Mouse (Mus musculus) spleen, adult 2 months (tissue): Measurements from ENCODE around the gene Pip5kl1. TPM values are rescaled to one million over a fixed set of nuclear protein-coding genes. Genes with fewer than 3 reads are reported as not detected.

Experiments
- DNase-seq, 2 experiments: peaks; one replicate each; pipeline versions ENCODE4 v3.0.0 to v3.0.0-alpha.2; 2012 to 2021; ENCODE audit warnings: low spot score in 2 of 2, low read depth in 1 of 2
- H3K27ac ChIP-seq: fragments of 200-500 bp; 2 replicates; pipeline ENCODE4 v1.5.1; 2012; ENCODE audit warnings: low read length, inconsistent platforms; ENCODE audit not compliant: insufficient read depth
- H3K27me3 ChIP-seq: fragments of 200-500 bp; 2 replicates; pipeline ENCODE4 v1.6.1; 2012; ENCODE audit warnings: mild to moderate bottlenecking, moderate library complexity, low read length, inconsistent platforms; ENCODE audit not compliant: control insufficient read depth, insufficient read depth
- H3K36me3 ChIP-seq: fragments of 200-500 bp; 2 replicates; pipeline ENCODE4 v1.6.1; 2012; ENCODE audit warnings: mild to moderate bottlenecking, low read length, inconsistent platforms; ENCODE audit not compliant: control insufficient read depth, insufficient read depth
- H3K4me1 ChIP-seq: fragments of 200-500 bp; 2 replicates; pipeline ENCODE4 v1.6.1; 2011; ENCODE audit warnings: inconsistent platforms; ENCODE audit not compliant: control insufficient read depth, insufficient read depth, insufficient read length
- H3K4me3 ChIP-seq: fragments of 200-500 bp; 2 replicates; pipeline ENCODE4 v1.5.1; 2011; ENCODE audit warnings: mild to moderate bottlenecking, inconsistent platforms; ENCODE audit not compliant: insufficient read depth, insufficient read length; ENCODE audit errors: extremely low read depth
- CTCF ChIP-seq: fragments of 200-500 bp; IDR thresholded peaks from 2 replicates; pipeline ENCODE4 v1.5.1; 2011; ENCODE audit warnings: mild to moderate bottlenecking, inconsistent platforms; ENCODE audit not compliant: insufficient read depth, insufficient read length, insufficient replicate concordance; ENCODE audit errors: extremely low read depth
- POLR2A ChIP-seq: fragments of 200-500 bp; IDR thresholded peaks from 2 replicates; pipeline ENCODE4 v1.6.1; 2011; ENCODE audit warnings: low read depth, low read length, inconsistent platforms
- WGBS: fragments of 180-500 bp; shearing (Covaris S2); methylation state at CpG from one replicate; pipeline ENCODE4 v1.1.7; 2018; 5-methylcytosine and 5-hydroxymethylcytosine counted together
- polyA plus RNA-seq: library from polyadenylated mRNA; depleted of rRNA; stranded (reverse); fragments of >200 nt; gene quantifications from 2 replicates; pipeline ENCODE4 v1.2.3, GENCODE M21; 2012

The Pip5kl1 gene
- polyA plus RNA-seq, 1 experiment, result 0.40 TPM

DNA sequence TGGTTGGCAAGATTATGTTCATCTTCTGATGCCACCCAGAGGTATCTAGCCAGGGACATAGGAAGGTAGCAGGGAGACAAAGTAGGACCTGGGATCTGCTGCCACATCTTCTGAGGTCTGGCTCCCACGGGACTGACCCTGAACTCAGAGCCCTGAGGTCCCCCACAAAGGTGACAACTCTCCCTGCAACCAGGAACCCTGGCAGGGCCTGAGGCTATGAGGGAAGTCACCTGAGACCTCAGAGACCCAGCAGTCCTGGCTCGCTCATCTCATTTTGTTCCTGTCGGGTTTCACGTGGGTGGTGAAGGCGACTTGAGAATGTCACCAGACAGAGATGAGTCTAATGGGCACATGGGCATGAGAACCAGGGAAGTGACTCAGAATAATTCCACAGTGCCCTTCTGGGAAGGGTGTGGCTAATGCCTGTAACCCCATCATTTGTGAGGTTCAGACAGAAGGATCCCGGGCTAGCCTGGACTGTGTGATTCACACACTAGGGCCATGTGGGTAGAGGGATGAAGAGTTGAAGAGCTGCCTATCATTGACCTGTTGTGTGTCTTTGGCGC is 10.6 kb downstream of the Pip5kl1 start:
- peaks cover 1% of the 10 kb centered on the region; the same call in 1 of the 2 replicates for H3K27me3 ChIP-seq
- WGBS, result 91% methylated on average over 7 of the region's 7 CpGs
- DNase-seq, result no peak
- peaks cover 12% of the 10 kb centered on the region for H3K4me1 ChIP-seq
- H3K36me3 ChIP-seq, result peaks cover 6% of the 10 kb centered on the region
- no peak overlapping the region for H3K4me3 ChIP-seq
- no peak for TF ChIP-seq POLR2A
- no peak for TF ChIP-seq CTCF
- H3K27ac ChIP-seq, result no peak overlapping the region

DNA sequence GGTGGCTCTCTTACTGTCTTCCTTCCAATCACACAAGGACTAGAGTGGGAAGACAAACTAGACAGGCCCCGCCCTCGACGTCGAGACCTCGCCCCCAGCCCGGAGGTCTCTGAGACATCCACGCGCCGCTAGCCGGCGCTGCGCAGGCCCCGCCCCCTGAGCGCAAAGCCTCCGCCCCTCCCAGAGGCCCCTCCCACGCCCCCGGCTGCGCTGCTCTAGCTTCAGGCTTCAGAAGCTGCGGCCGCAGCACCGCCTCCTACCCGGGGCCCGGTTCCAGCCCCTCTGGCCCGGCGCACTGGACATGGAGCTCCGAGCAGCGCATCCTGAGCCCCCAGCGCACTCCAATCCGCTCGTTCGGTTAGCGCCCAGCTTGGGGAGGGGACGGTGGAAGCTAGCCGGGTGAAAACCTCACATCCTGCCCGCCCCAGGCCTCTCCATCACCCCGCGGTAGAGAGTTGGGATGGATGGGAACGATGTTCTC is 12.3 kb downstream of the Pip5kl1 start, which contains the start of gene St6galnac4:
Gene St6galnac4 (plus strand): TSS at position 225 of the 481 bp plus-strand sequence.
- H3K4me3 ChIP-seq, result peak within 1 kb of the TSS; percentile 86
- H3K27me3 ChIP-seq, result peaks cover 1% of the 10 kb centered on the region; the same call in 1 of the 2 replicates
- peak within 1 kb of the TSS; percentile 85 for H3K27ac ChIP-seq
- peak; percentile 85 to 89 for DNase-seq
- under 1% methylated on average over 38 of the region's 38 CpGs for WGBS
- peaks cover 10% of the 10 kb centered on the region for H3K36me3 ChIP-seq
- TF ChIP-seq POLR2A, result peak; percentile 27; the same call in 1 of the 2 replicates
- TF ChIP-seq CTCF, result peak; percentile 30; the same call in 1 of the 2 replicates
- peaks cover 12% of the 10 kb centered on the region for H3K4me1 ChIP-seq

GRCm38 (mm10) chr2:32587731-32588321 is 13.2 kb downstream of the Pip5kl1 start:
- peak overlapping the region; percentile 85 for H3K27ac ChIP-seq
- H3K36me3 ChIP-seq, result peaks cover 14% of the 10 kb centered on the region
- peak; percentile 60 to 66 for DNase-seq
- H3K4me1 ChIP-seq, result peaks cover 12% of the 10 kb centered on the region
- H3K4me3 ChIP-seq, result peak overlapping the region; percentile 86
- WGBS, result 3% methylated on average over 9 of the region's 9 CpGs
- no peak for TF ChIP-seq CTCF
- TF ChIP-seq POLR2A, result no peak
- H3K27me3 ChIP-seq, result peaks cover 1% of the 10 kb centered on the region; the same call in 1 of the 2 replicates

- no peak overlapping the region for H3K27ac ChIP-seq
- H3K4me3 ChIP-seq, result no peak overlapping the region
- no peak for DNase-seq
- no peak for TF ChIP-seq CTCF
- TF ChIP-seq POLR2A, result no peak
- WGBS, result 78% methylated on average over 11 of the region's 11 CpGs
- no peaks in the 10 kb centered on the region for H3K27me3 ChIP-seq
- peaks cover 15% of the 10 kb centered on the region for H3K36me3 ChIP-seq
- peaks cover 10% of the 10 kb centered on the region for H3K4me1 ChIP-seq
Observed at GRCm38 (mm10) chr2:32589213-32589795, 14.7 kb downstream of the Pip5kl1 start.

- H3K4me3 ChIP-seq, result no peak overlapping the region
- peaks cover 10% of the 10 kb centered on the region for H3K4me1 ChIP-seq
- no peaks in the 10 kb centered on the region for H3K27me3 ChIP-seq
- DNase-seq, result no peak
- 87% methylated on average over 10 of the region's 10 CpGs for WGBS
- peaks cover 21% of the 10 kb centered on the region for H3K36me3 ChIP-seq
- H3K27ac ChIP-seq, result peak overlapping the region; percentile 15; the same call in 1 of the 2 replicates
- TF ChIP-seq CTCF (no peak), POLR2A (no peak)
Observed at GRCm38 (mm10) chr2:32590224-32590623, 15.6 kb downstream of the Pip5kl1 start.

DNA sequence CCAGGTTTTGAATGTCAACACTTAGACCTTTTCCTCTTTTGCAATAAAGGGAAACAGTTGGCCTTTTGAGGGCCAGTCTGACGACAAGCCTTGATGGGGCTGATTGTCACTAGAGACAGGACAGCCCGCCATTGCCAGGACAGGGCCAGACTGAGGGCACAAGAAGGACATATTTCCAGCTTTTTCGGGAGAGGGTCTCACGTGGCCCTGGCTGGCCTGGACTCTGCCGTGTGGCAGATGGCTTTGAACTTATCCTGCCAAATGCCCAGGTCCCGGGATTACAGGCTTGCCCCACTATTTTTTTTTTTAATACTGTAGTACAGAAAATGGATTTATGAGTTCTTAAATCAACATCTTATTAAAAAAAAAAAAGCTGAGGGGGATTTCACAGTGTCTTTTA is 16.7 kb downstream of the Pip5kl1 start:
- TF ChIP-seq POLR2A (no peak), CTCF (no peak)
- Histone ChIP-seq H3K4me3 (no peak overlapping the region), H3K4me1 (peaks cover 10% of the 10 kb centered on the region), H3K27me3 (no peaks in the 10 kb centered on the region), H3K27ac (no peak overlapping the region), H3K36me3 (peaks cover 25% of the 10 kb centered on the region)
- DNase-seq, result no peak
- 85% methylated on average over 6 of the region's 6 CpGs for WGBS
